Mouse (Mus musculus) G1E (cell line): ENCODE data around the gene Pde4dip.

Experiments
- CTCF ChIP-seq: IDR thresholded peaks from 2 replicates; pipeline ENCODE4 v1.5.1; 2012; ENCODE audit warnings: low read depth, low read length, inconsistent platforms, mixed read lengths
- GATA1 ChIP-seq: IDR thresholded peaks from 2 replicates; pipeline ENCODE4 v1.6.1; 2012; ENCODE audit warnings: borderline replicate concordance, low read length, inconsistent platforms, mixed read lengths
- TAL1 ChIP-seq: conservative IDR thresholded peaks from 2 replicates; pipeline ENCODE4 v1.6.1; 2012; ENCODE audit warnings: low read depth, low read length, inconsistent platforms, mixed read lengths

- TF ChIP-seq CTCF (no peak), GATA1 (no peak), TAL1 (no peak)
These were observed 177.6 kb downstream of the Pde4dip start for GRCm38 (mm10) chr3:97710881-97711280.
